Mouse (Mus musculus): ENCODE measurements around the gene Gm10647.

The Gm10647 gene

GRCm38 (mm10) chr9:66846822-66847221 is 50.0 kb downstream of the Gm10647 start:
- DNase-seq (ENCODE audit: low read depth, low spot score), result no peak
